Mouse (Mus musculus): Measurements from ENCODE around the gene Klk1. TPM values are rescaled to one million over a fixed set of nuclear protein-coding genes. Genes with fewer than 3 reads are reported as not detected.
"Not testable (repeated sequence)": the region's sequence is repeated elsewhere in the genome, so short reads cannot be mapped to it uniquely, and the experiment has no call there.

The Klk1 gene
- polyA plus RNA-seq (2014; fragmentation: Nextera tagmentation; extraction: Ambion mirVana) = not detected in 2 replicates

DNA sequence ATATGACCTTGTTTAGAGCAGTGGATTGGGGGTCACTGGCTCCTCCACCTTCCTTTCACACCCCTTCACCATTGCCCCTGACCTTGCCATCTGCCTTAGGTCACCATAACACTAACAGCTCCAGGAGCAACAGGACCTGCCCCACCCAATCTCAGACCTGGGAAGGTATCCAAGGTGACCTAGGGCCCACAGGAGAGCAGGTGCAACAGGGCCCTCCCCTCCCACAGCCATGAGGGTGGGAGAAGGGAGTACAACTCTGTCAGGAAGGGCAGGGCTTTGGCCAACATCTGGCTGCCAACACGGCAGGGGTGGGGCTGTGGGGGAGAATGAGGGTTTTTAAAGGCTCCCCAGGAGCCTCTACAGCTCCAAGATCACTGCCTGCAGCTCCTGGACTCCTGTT, at the start of gene Klk1:
Klk1 (plus strand) TSS at position 285 of the 400 bp plus-strand sequence.
- Histone ChIP-seq H3K9me3 (ENCODE audit: control insufficient read depth, low read length) (no peaks in the 10 kb centered on the region), H3K9ac (ENCODE audit: low read depth, low read length) (no peak within 1 kb of the TSS), H3K27ac (ENCODE audit: low read depth, low read length) (no peak within 1 kb of the TSS), H3K4me2 (replicated peaks; ENCODE audit: low read depth, low read length) (no peak within 1 kb of the TSS), H3K4me3 (ENCODE audit: low read depth, low read length) (no peak within 1 kb of the TSS), H3K4me1 (replicated peaks; ENCODE audit: control insufficient read depth, insufficient read depth, low read length) (no peaks in the 10 kb centered on the region), H3K36me3 (ENCODE audit: control insufficient read depth, insufficient read depth, low read length) (no peaks in the 10 kb centered on the region), H3K27me3 (ENCODE audit: control insufficient read depth, insufficient read depth, low read length) (no peaks in the 10 kb centered on the region)
- DNase-seq (ENCODE audit: low spot score) (no peak), ATAC-seq (ENCODE audit: low FRiP score) (no peak)
- 45% methylated on average over 1 of the region's 1 CpGs for WGBS

DNA sequence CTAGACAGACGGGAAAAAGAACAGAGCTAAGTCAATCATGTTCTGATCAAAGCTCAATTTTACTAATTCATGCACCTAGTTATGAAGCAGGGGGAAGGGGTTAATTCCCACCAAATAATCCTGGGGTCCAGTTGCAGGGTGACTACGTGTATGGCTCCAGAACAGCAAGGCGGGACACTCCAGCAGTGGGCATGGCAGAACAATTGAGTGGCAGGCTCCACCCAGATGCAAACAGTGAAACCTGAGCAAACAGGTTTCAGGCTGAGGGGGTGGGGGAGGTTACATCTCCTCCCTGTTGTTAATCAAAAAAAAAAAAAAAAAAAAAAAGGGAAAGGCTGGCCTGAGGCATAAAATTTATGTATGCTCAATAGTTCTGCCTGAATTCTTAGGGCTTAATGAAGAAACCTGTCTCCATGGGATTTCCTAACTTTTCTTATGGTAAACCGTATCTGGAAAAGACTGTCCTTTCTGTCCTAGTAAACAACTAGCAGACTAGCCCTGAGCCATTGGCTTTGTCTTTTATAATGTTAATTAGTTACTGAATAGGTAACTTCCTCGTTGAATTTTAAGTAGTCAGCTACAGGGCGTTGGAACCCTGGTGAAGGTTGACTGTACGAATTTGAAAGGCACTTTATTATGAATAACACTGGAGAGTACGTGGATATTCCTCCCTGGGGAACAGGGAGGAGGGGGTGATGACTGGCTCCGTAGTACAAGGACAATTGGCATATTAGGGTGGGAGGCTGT, 45.7 kb upstream of the Klk1 start:
- WGBS = 61% methylated on average over 9 of the region's 9 CpGs
- no peak for ATAC-seq (ENCODE audit: low FRiP score)
- H3K27me3 ChIP-seq (ENCODE audit: control insufficient read depth, insufficient read depth, low read length) = no peaks in the 10 kb centered on the region
- no peak overlapping the region for H3K4me3 ChIP-seq (ENCODE audit: low read depth, low read length)
- DNase-seq (ENCODE audit: low spot score) = no peak
- H3K9me3 ChIP-seq (ENCODE audit: control insufficient read depth, low read length) = no peaks in the 10 kb centered on the region
- H3K4me1 ChIP-seq (replicated peaks; ENCODE audit: control insufficient read depth, insufficient read depth, low read length) = no peaks in the 10 kb centered on the region
- H3K4me2 ChIP-seq (replicated peaks; ENCODE audit: low read depth, low read length) = no peak overlapping the region
- no peak overlapping the region for H3K9ac ChIP-seq (ENCODE audit: low read depth, low read length)
- no peak overlapping the region for H3K27ac ChIP-seq (ENCODE audit: low read depth, low read length)
- H3K36me3 ChIP-seq (ENCODE audit: control insufficient read depth, insufficient read depth, low read length) = no peaks in the 10 kb centered on the region

DNA sequence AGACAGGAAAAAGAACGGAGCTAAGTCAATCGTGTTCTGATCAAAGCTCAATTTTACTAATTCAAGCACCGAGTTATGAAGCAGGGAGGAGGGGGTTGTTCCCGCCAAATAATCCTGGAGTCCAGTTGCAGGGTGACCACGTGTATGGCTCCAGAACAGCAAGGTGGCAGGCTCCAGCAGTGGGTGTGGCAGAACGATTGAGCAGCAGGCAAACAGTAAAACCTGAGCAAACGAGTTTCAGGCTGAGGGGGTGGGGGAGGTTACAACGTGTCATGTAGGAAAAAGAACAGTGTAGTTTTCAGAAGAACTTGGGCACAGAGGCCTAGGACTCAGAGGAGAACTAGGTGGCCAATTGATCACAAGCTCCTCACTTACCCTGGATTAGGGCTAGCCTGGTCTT, 38.6 kb upstream of the Klk1 start:
- H3K4me1 ChIP-seq (replicated peaks; ENCODE audit: control insufficient read depth, insufficient read depth, low read length); H3K4me3 ChIP-seq (ENCODE audit: low read depth, low read length); DNase-seq (ENCODE audit: low spot score); ATAC-seq (ENCODE audit: low FRiP score); H3K9me3 ChIP-seq (ENCODE audit: control insufficient read depth, low read length); H3K27ac ChIP-seq (ENCODE audit: low read depth, low read length); H3K27me3 ChIP-seq (ENCODE audit: control insufficient read depth, insufficient read depth, low read length); H3K4me2 ChIP-seq (replicated peaks; ENCODE audit: low read depth, low read length); H3K9ac ChIP-seq (ENCODE audit: low read depth, low read length); H3K36me3 ChIP-seq (ENCODE audit: control insufficient read depth, insufficient read depth, low read length): not testable (repeated sequence)
- 80% methylated on average over 8 of the region's 8 CpGs for WGBS

DNA sequence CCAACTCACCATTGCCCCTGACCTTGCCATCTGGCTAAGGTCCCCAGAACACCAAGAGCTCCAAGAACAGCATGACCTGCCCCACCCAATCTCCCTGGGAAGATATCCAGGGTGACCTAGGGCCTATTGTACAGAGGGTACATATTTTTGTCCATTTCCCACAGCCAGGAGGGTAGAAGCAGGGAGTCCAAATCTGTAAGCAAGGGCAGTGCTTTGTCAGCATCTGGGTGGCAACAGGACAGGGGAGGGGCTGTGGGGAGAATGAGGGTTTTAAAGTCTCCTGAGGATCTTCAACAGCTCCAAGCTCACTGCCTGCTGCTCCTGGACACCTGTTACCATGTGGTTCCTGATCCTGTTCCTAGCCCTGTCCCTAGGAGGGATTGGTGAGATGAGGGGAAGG, 37.2 kb upstream of the Klk1 start, which contains the start of gene Klk1b24:
Klk1b24 (plus strand) TSS at position 301 of the 400 bp plus-strand sequence.
- H3K4me3 ChIP-seq (ENCODE audit: low read depth, low read length); H3K27ac ChIP-seq (ENCODE audit: low read depth, low read length); H3K36me3 ChIP-seq (ENCODE audit: control insufficient read depth, insufficient read depth, low read length); H3K9ac ChIP-seq (ENCODE audit: low read depth, low read length); DNase-seq (ENCODE audit: low spot score); H3K27me3 ChIP-seq (ENCODE audit: control insufficient read depth, insufficient read depth, low read length); H3K9me3 ChIP-seq (ENCODE audit: control insufficient read depth, low read length); H3K4me1 ChIP-seq (replicated peaks; ENCODE audit: control insufficient read depth, insufficient read depth, low read length); ATAC-seq (ENCODE audit: low FRiP score); H3K4me2 ChIP-seq (replicated peaks; ENCODE audit: low read depth, low read length): not testable (repeated sequence)

DNA sequence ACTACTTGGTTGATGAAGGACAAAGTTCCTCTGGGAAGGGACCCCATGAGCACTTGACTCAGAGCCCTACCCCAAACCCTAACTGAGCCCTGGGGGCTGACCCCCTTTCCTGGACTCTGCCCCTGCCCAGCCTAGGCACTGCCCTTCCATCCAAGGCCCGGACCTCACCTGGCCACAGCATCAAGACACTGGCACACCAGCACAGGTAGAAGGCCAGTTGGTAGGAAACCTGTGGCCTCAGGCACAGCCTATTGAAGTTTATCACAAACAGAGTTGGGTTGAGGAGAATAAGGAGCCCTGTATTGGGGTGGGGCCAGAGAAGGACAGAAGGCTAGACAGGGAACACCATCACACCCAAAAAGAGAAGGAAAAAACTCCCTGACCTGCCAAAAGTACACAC, 31.7 kb upstream of the Klk1 start:
- ATAC-seq (ENCODE audit: low FRiP score); H3K4me1 ChIP-seq (replicated peaks; ENCODE audit: control insufficient read depth, insufficient read depth, low read length); DNase-seq (ENCODE audit: low spot score); H3K9ac ChIP-seq (ENCODE audit: low read depth, low read length); H3K9me3 ChIP-seq (ENCODE audit: control insufficient read depth, low read length); H3K4me3 ChIP-seq (ENCODE audit: low read depth, low read length); H3K27me3 ChIP-seq (ENCODE audit: control insufficient read depth, insufficient read depth, low read length); H3K27ac ChIP-seq (ENCODE audit: low read depth, low read length); H3K4me2 ChIP-seq (replicated peaks; ENCODE audit: low read depth, low read length); H3K36me3 ChIP-seq (ENCODE audit: control insufficient read depth, insufficient read depth, low read length): not testable (repeated sequence)
- WGBS = 92% methylated on average over 1 of the region's 1 CpGs

DNA sequence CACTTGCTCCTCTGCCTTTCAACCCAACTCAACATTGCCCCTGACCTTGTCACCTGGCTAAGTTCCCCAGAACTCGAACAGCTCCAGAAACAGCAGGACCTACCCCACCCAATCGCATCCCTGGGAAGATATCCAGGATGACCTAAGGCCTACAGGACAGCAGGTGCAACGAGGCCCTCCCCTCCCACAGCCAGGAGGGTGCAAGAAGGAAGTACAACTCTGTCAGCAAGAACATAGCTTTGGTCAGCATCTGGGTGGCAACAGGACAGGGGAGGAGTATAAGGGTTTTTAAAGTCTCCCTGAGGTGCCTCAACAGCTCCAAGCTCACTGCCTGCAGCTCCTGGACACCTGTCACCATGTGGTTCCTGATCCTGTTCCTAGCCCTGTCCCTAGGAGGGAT, 27.3 kb upstream of the Klk1 start, which contains the start of gene Klk1b3:
Klk1b3 (plus strand) TSS at position 301 of the 400 bp plus-strand sequence.
- Histone ChIP-seq H3K27me3 (ENCODE audit: control insufficient read depth, insufficient read depth, low read length) (no peaks in the 10 kb centered on the region), H3K36me3 (ENCODE audit: control insufficient read depth, insufficient read depth, low read length) (no peaks in the 10 kb centered on the region), H3K4me2 (replicated peaks; ENCODE audit: low read depth, low read length) (no peak within 1 kb of the TSS), H3K4me3 (ENCODE audit: low read depth, low read length) (no peak within 1 kb of the TSS), H3K9ac (ENCODE audit: low read depth, low read length) (no peak within 1 kb of the TSS), H3K4me1 (replicated peaks; ENCODE audit: control insufficient read depth, insufficient read depth, low read length) (no peaks in the 10 kb centered on the region), H3K27ac (ENCODE audit: low read depth, low read length) (no peak within 1 kb of the TSS), H3K9me3 (ENCODE audit: control insufficient read depth, low read length) (no peaks in the 10 kb centered on the region)
- ATAC-seq (ENCODE audit: low FRiP score) (no peak), DNase-seq (ENCODE audit: low spot score) (no peak)
- 74% methylated on average over 3 of the region's 3 CpGs for WGBS

DNA sequence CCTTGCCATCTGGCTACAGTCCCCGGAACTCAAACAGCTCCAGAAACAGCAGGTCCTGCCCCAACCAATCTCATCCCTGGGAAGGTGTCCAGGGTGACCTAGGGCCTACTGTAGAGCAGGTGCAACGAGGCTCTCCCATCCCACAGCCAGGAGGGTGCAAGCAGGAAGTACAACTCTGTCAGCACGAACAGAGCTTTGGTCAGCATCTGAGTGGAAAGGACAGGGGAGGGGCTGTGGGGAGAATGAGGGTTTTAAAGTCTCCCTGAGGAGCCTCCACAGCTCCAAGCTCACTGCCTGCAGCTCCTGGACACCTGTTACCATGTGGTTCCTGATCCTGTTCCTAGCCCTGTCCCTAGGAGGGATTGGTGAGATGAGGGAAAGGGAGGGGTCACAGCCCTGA, 18.0 kb upstream of the Klk1 start, which contains the start of gene Klk1b4:
Klk1b4 (plus strand) TSS at position 301 of the 400 bp plus-strand sequence.
- H3K9ac ChIP-seq (ENCODE audit: low read depth, low read length); DNase-seq (ENCODE audit: low spot score); ATAC-seq (ENCODE audit: low FRiP score): not testable (repeated sequence)

DNA sequence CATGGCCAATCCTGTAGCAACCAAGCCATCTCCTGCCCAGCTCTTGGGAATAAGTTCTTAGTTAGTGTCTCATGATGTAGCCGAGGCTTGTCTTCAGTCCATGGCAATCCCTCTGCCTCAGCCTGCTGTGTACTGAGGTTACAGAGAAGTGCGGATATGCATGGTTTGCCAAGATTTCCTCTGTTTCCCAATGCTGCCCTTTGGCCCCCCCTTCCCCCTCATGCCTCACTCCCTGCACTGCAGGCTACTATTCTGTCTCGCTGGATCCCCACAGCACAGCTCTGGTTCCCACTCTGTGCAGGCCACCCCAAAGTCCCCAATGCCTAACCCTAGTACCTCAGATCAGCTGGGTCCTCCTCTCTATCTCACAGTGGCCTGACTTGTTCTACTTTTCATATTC, 16.9 kb upstream of the Klk1 start:
- no peak overlapping the region for H3K9ac ChIP-seq (ENCODE audit: low read depth, low read length)
- no peak for ATAC-seq (ENCODE audit: low FRiP score)
- no peak overlapping the region for H3K27ac ChIP-seq (ENCODE audit: low read depth, low read length)
- no peaks in the 10 kb centered on the region for H3K27me3 ChIP-seq (ENCODE audit: control insufficient read depth, insufficient read depth, low read length)
- no peak overlapping the region for H3K4me3 ChIP-seq (ENCODE audit: low read depth, low read length)
- no peak for DNase-seq (ENCODE audit: low spot score)
- H3K36me3 ChIP-seq (ENCODE audit: control insufficient read depth, insufficient read depth, low read length) = no peaks in the 10 kb centered on the region
- H3K4me1 ChIP-seq (replicated peaks; ENCODE audit: control insufficient read depth, insufficient read depth, low read length) = no peaks in the 10 kb centered on the region
- H3K9me3 ChIP-seq (ENCODE audit: control insufficient read depth, low read length) = no peaks in the 10 kb centered on the region
- 78% methylated on average over 3 of the region's 3 CpGs for WGBS
- no peak overlapping the region for H3K4me2 ChIP-seq (replicated peaks; ENCODE audit: low read depth, low read length)

More for the DNA sequence above, 18.0 kb upstream of the Klk1 start, which contains the start of gene Klk1b4:
- H3K27ac ChIP-seq (ENCODE audit: low read depth, low read length); H3K36me3 ChIP-seq (ENCODE audit: control insufficient read depth, insufficient read depth, low read length); H3K4me2 ChIP-seq (replicated peaks; ENCODE audit: low read depth, low read length); H3K4me1 ChIP-seq (replicated peaks; ENCODE audit: control insufficient read depth, insufficient read depth, low read length); H3K27me3 ChIP-seq (ENCODE audit: control insufficient read depth, insufficient read depth, low read length); H3K4me3 ChIP-seq (ENCODE audit: low read depth, low read length); H3K9me3 ChIP-seq (ENCODE audit: control insufficient read depth, low read length): not testable (repeated sequence)
- 63% methylated on average over 3 of the region's 3 CpGs for WGBS

DNA sequence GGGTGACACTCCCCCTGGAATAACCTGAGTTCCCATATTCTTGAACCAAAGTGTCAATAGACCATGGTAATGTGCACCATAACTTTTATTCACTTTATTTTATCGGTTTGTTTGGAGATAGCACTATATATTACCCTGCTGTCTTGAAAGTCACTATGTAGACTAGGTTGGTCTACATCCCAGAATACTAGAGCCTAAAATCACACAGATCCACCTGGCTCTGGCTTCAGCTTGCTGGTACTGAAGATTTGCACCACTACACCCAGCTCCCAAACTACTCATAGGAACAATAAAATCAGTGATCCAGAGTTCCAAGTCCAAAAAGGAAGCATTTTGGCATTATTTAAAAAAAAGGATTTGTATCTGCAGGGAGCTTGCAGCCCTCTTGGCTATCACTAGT, 9.5 kb upstream of the Klk1 start, which contains the start of gene Klk1b5:
Klk1b5 (plus strand) TSS at position 301 of the 400 bp plus-strand sequence.
- Histone ChIP-seq H3K9ac (ENCODE audit: low read depth, low read length) (no peak within 1 kb of the TSS), H3K4me1 (replicated peaks; ENCODE audit: control insufficient read depth, insufficient read depth, low read length) (no peaks in the 10 kb centered on the region), H3K4me2 (replicated peaks; ENCODE audit: low read depth, low read length) (no peak within 1 kb of the TSS), H3K36me3 (ENCODE audit: control insufficient read depth, insufficient read depth, low read length) (no peaks in the 10 kb centered on the region), H3K9me3 (ENCODE audit: control insufficient read depth, low read length) (no peaks in the 10 kb centered on the region), H3K27me3 (ENCODE audit: control insufficient read depth, insufficient read depth, low read length) (no peaks in the 10 kb centered on the region), H3K27ac (ENCODE audit: low read depth, low read length) (no peak within 1 kb of the TSS), H3K4me3 (ENCODE audit: low read depth, low read length) (no peak within 1 kb of the TSS)
- ATAC-seq (ENCODE audit: low FRiP score) (no peak), DNase-seq (ENCODE audit: low spot score) (no peak)
- WGBS = 76% methylated on average over 1 of the region's 1 CpGs
